Mouse (Mus musculus): ENCODE measurements around the gene Chrnb4. TPM values are rescaled to one million over a fixed set of nuclear protein-coding genes. Genes with fewer than 3 reads are reported as not detected.

Chrnb4 gene
- polyA plus RNA-seq, 1 experiment: 0.01 TPM

DNA sequence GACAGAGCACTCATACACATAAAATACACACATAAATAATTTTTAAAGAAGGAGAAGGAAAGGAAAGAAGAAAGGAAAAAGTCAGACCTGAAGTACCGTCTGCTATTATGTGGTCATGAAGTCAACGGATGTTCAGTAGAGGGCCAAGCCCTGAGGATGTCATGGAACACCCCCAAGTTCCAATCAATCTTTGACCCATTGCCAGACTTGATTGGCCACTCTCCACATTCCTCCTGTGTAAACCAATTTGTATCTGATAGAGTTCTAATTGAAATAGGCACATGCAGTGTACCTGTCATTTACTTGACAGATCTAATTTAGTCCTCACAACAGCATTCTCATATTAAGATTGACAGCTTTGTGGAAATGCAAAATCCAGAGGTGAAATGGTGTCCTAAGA is 40.6 kb upstream of the Chrnb4 start:
- no peak overlapping the region for H3K4me2 ChIP-seq (ENCODE audit: low read depth)
- H3K4me3 ChIP-seq: no peak overlapping the region
- H3K27me3 ChIP-seq (ENCODE audit: control insufficient read depth, insufficient read depth, insufficient read length): no peaks in the 10 kb centered on the region
- no peaks in the 10 kb centered on the region for H3K79me2 ChIP-seq (ENCODE audit: control insufficient read depth, insufficient read depth)
- no peaks in the 10 kb centered on the region for H3K36me3 ChIP-seq (ENCODE audit: control insufficient read depth, insufficient read depth)
- TF ChIP-seq MYOG (IDR thresholded peaks at IDR 0.05; ENCODE audit: control insufficient read depth in 1 of 3, insufficient read depth in 1 of 3, insufficient read length in 2 of 3, low read depth in 2 of 3) (no peak), SRF (IDR thresholded peaks at IDR 0.05; ENCODE audit: control insufficient read depth, insufficient read length, low read depth) (no peak), POLR2A (IDR thresholded peaks at IDR 0.05; ENCODE audit: insufficient read length, low read depth) (no peak), E2F4 (IDR thresholded peaks at IDR 0.05; ENCODE audit: insufficient read depth) (no peak), MAX (IDR thresholded peaks at IDR 0.05; ENCODE audit: low read depth) (no peak), TCF12 (IDR thresholded peaks at IDR 0.05; ENCODE audit: insufficient read depth, poor library complexity, severe bottlenecking) (no peak), TCF3 (IDR thresholded peaks at IDR 0.05; ENCODE audit: insufficient read length, low read depth) (no peak), CEBPB (IDR thresholded peaks at IDR 0.05; ENCODE audit: insufficient read depth, poor library complexity, severe bottlenecking) (no peak), USF1 (IDR thresholded peaks at IDR 0.05; ENCODE audit: low read depth) (no peak), POLR2AphosphoS2 (IDR thresholded peaks at IDR 0.05; ENCODE audit: insufficient read length, low read depth) (no peak), REST (IDR thresholded peaks at IDR 0.05; ENCODE audit: insufficient read depth, insufficient read length) (no peak), MYOD1 (IDR thresholded peaks at IDR 0.05; ENCODE audit: control insufficient read depth in 1 of 3, insufficient read length in 2 of 3, low read depth in 2 of 3) (no peak)
- H3ac ChIP-seq (ENCODE audit: control insufficient read depth, insufficient read length): no peak overlapping the region

DNA sequence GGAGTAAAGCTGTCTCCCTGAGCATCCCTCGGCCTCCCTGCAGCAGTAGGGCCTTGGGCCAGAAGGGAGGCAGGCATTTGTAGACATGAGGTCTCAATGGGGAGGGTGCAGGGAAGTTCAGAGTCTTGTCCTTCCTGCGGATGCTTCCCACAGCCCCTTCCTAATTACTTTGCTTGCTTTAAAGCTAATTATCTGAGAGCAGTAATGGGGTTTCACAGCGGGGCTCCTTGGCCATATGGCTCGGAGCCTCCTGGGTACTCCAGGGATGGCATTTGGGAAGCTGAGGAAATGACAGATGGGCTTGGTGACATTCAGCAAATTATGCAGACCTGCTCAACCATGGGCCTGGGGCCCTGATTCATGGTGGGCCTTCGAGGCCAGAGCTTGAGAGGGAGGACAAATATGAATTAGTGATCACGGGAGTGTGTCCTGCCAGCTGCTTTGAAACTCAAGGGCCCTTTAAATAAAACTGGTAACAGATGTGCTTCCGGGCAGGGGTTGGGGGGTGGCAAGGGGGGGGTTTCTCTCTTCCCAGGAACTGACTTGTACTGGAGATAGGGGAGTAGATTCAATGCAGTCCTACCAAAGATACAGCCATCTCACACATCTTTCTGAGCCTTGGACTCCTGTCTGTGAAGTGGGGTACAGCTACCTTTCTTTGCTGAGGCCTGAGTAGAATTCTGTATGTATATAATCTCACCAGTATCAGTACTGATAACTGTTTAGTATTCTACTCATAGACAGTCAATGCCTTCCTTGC is 34.8 kb upstream of the Chrnb4 start:
- H3K79me2 ChIP-seq (ENCODE audit: control insufficient read depth, insufficient read depth): no peaks in the 10 kb centered on the region
- H3K27me3 ChIP-seq (ENCODE audit: control insufficient read depth, insufficient read depth, insufficient read length): peaks cover 14% of the 10 kb centered on the region
- H3K4me2 ChIP-seq (ENCODE audit: low read depth): no peak overlapping the region
- no peak overlapping the region for H3K4me3 ChIP-seq
- H3K36me3 ChIP-seq (ENCODE audit: control insufficient read depth, insufficient read depth): no peaks in the 10 kb centered on the region
- no peak for TF ChIP-seq REST (IDR thresholded peaks at IDR 0.05; ENCODE audit: insufficient read depth, insufficient read length)
- TF ChIP-seq MAX (IDR thresholded peaks at IDR 0.05; ENCODE audit: low read depth): no peak
- no peak for TF ChIP-seq TCF3 (IDR thresholded peaks at IDR 0.05; ENCODE audit: insufficient read length, low read depth)
- TF ChIP-seq USF1 (IDR thresholded peaks at IDR 0.05; ENCODE audit: low read depth): no peak
- H3ac ChIP-seq (ENCODE audit: control insufficient read depth, insufficient read length): no peak overlapping the region

GRCm38 (mm10) chr9:55067965-55068265 is 19.3 kb upstream of the Chrnb4 start:
- H3K36me3 ChIP-seq (ENCODE audit: control insufficient read depth, insufficient read depth): no peaks in the 10 kb centered on the region
- no peak for TF ChIP-seq E2F4 (IDR thresholded peaks at IDR 0.05; ENCODE audit: insufficient read depth)
- no peak for TF ChIP-seq SRF (IDR thresholded peaks at IDR 0.05; ENCODE audit: control insufficient read depth, insufficient read length, low read depth)
- TF ChIP-seq MAX (IDR thresholded peaks at IDR 0.05; ENCODE audit: low read depth): no peak
- no peak for TF ChIP-seq CEBPB (IDR thresholded peaks at IDR 0.05; ENCODE audit: insufficient read depth, poor library complexity, severe bottlenecking)
- TF ChIP-seq TCF3 (IDR thresholded peaks at IDR 0.05; ENCODE audit: insufficient read length, low read depth): no peak
- TF ChIP-seq TCF12 (IDR thresholded peaks at IDR 0.05; ENCODE audit: insufficient read depth, poor library complexity, severe bottlenecking): no peak
- no peak for TF ChIP-seq USF1 (IDR thresholded peaks at IDR 0.05; ENCODE audit: low read depth)
- no peak for TF ChIP-seq MYOD1 (IDR thresholded peaks at IDR 0.05; ENCODE audit: control insufficient read depth in 1 of 3, insufficient read length in 2 of 3, low read depth in 2 of 3)
- no peak overlapping the region for H3ac ChIP-seq (ENCODE audit: control insufficient read depth, insufficient read length)
- H3K79me2 ChIP-seq (ENCODE audit: control insufficient read depth, insufficient read depth): no peaks in the 10 kb centered on the region
- no peak overlapping the region for H3K4me3 ChIP-seq
- H3K4me2 ChIP-seq (ENCODE audit: low read depth): no peak overlapping the region
- H3K27me3 ChIP-seq (ENCODE audit: control insufficient read depth, insufficient read depth, insufficient read length): peaks cover 4% of the 10 kb centered on the region

GRCm38 (mm10) chr9:55067260-55067964 is 18.8 kb upstream of the Chrnb4 start:
- TF ChIP-seq POLR2A (IDR thresholded peaks at IDR 0.05; ENCODE audit: insufficient read length, low read depth): no peak
- no peak for TF ChIP-seq POLR2AphosphoS2 (IDR thresholded peaks at IDR 0.05; ENCODE audit: insufficient read length, low read depth)
- no peak for TF ChIP-seq REST (IDR thresholded peaks at IDR 0.05; ENCODE audit: insufficient read depth, insufficient read length)
- TF ChIP-seq USF1 (IDR thresholded peaks at IDR 0.05; ENCODE audit: low read depth): no peak
- no peak for TF ChIP-seq TCF3 (IDR thresholded peaks at IDR 0.05; ENCODE audit: insufficient read length, low read depth)
- TF ChIP-seq CEBPB (IDR thresholded peaks at IDR 0.05; ENCODE audit: insufficient read depth, poor library complexity, severe bottlenecking): no peak
- TF ChIP-seq E2F4 (IDR thresholded peaks at IDR 0.05; ENCODE audit: insufficient read depth): no peak
- no peak for TF ChIP-seq TCF12 (IDR thresholded peaks at IDR 0.05; ENCODE audit: insufficient read depth, poor library complexity, severe bottlenecking)
- no peak for TF ChIP-seq MYOG (IDR thresholded peaks at IDR 0.05; ENCODE audit: control insufficient read depth in 1 of 3, insufficient read depth in 1 of 3, insufficient read length in 2 of 3, low read depth in 2 of 3)
- no peak for TF ChIP-seq SRF (IDR thresholded peaks at IDR 0.05; ENCODE audit: control insufficient read depth, insufficient read length, low read depth)
- TF ChIP-seq MYOD1 (IDR thresholded peaks at IDR 0.05; ENCODE audit: control insufficient read depth in 1 of 3, insufficient read length in 2 of 3, low read depth in 2 of 3): no peak
- TF ChIP-seq MAX (IDR thresholded peaks at IDR 0.05; ENCODE audit: low read depth): no peak
- no peak overlapping the region for H3K4me2 ChIP-seq (ENCODE audit: low read depth)

More at GRCm38 (mm10) chr9:55067260-55067964, 18.8 kb upstream of the Chrnb4 start:
- peaks cover 4% of the 10 kb centered on the region for H3K27me3 ChIP-seq (ENCODE audit: control insufficient read depth, insufficient read depth, insufficient read length)
- no peaks in the 10 kb centered on the region for H3K36me3 ChIP-seq (ENCODE audit: control insufficient read depth, insufficient read depth)
- H3K79me2 ChIP-seq (ENCODE audit: control insufficient read depth, insufficient read depth): no peaks in the 10 kb centered on the region
- no peak overlapping the region for H3ac ChIP-seq (ENCODE audit: control insufficient read depth, insufficient read length)
- no peak overlapping the region for H3K4me3 ChIP-seq
